Mouse (Mus musculus) C2C12 (cell line): ENCODE measurements around the gene Ttc39b. TPM values are rescaled to one million over a fixed set of nuclear protein-coding genes. Genes with fewer than 3 reads are reported as not detected.

ENCODE experiments used
- H3K27me3 ChIP-seq: one replicate; pipeline ENCODE4 v1.6.1; 2011; ENCODE audit not compliant: control insufficient read depth, insufficient read depth, insufficient read length
- H3K36me3 ChIP-seq: one replicate; pipeline ENCODE4 v1.6.1; 2011; ENCODE audit not compliant: control insufficient read depth, insufficient read depth
- H3K4me3 ChIP-seq: one replicate; pipeline ENCODE4 v1.5.1; 2011; ENCODE audit warnings: mild to moderate bottlenecking, control low read depth; ENCODE audit not compliant: poor library complexity, insufficient read depth, severe bottlenecking
- H3K79me2 ChIP-seq: one replicate; pipeline ENCODE4 v1.6.1; 2011; ENCODE audit not compliant: control insufficient read depth, insufficient read depth
- H3K79me3 ChIP-seq: one replicate; pipeline ENCODE4 v1.6.1; 2011; ENCODE audit warnings: low read depth, control low read depth
- H3ac ChIP-seq: one replicate; pipeline ENCODE3; 2011; ENCODE audit warnings: low read depth; ENCODE audit not compliant: control insufficient read depth, insufficient read length
- CEBPB ChIP-seq: IDR thresholded peaks from one replicate; pipeline ENCODE4 v1.6.1; 2011; ENCODE audit warnings: low read depth, mild to moderate bottlenecking, control low read depth, moderate library complexity
- CTCF ChIP-seq: IDR thresholded peaks from one replicate; pipeline ENCODE4 v1.5.1; 2011; ENCODE audit not compliant: control insufficient read depth, insufficient read depth, insufficient read length
- FOSL1 ChIP-seq: IDR thresholded peaks from one replicate; pipeline ENCODE4 v1.8.0; 2011; ENCODE audit warnings: mild to moderate bottlenecking, low read length; ENCODE audit not compliant: poor library complexity, insufficient read depth, severe bottlenecking
- MAX ChIP-seq: IDR thresholded peaks from one replicate; pipeline ENCODE4 v1.6.1; 2011; ENCODE audit warnings: mild to moderate bottlenecking, control low read depth
- MYOD1 ChIP-seq: IDR thresholded peaks from one replicate; pipeline ENCODE4 v1.6.1; 2011; ENCODE audit warnings: low read depth; ENCODE audit not compliant: control insufficient read depth, insufficient read length
- MYOG ChIP-seq: IDR thresholded peaks from one replicate; pipeline ENCODE4 v1.6.1; 2011; ENCODE audit not compliant: control insufficient read depth, insufficient read length; ENCODE audit errors: extremely low read depth
- USF1 ChIP-seq: IDR thresholded peaks from one replicate; pipeline ENCODE4 v1.6.1; 2011; ENCODE audit warnings: low read depth, mild to moderate bottlenecking, control low read depth, moderate library complexity
- polyA plus RNA-seq: library from polyadenylated mRNA; unstranded; fragments of >200 nt; fragmentation: generic; extraction: Trizol; gene quantifications from one replicate; pipeline ENCODE4 v1.2.1, GENCODE M21; 2012; ENCODE audit warnings: missing spikeins

Gene Ttc39b
- polyA plus RNA-seq, 1 experiment = 23.6 TPM

- Histone ChIP-seq H3K79me2 (peaks cover 88% of the 10 kb centered on the region), H3K4me3 (no peak overlapping the region), H3ac (no peak overlapping the region), H3K36me3 (peaks cover 15% of the 10 kb centered on the region), H3K79me3 (peaks cover 67% of the 10 kb centered on the region), H3K27me3 (no peaks in the 10 kb centered on the region)
- no peak for TF ChIP-seq USF1
- TF ChIP-seq MYOG = no peak
- no peak for TF ChIP-seq MAX
- no peak for TF ChIP-seq CEBPB
- TF ChIP-seq FOSL1 = no peak
- TF ChIP-seq CTCF = no peak
- TF ChIP-seq MYOD1 = no peak
Observed at GRCm38 (mm10) chr4:83307686-83308469, 16.2 kb downstream of the Ttc39b start.

DNA sequence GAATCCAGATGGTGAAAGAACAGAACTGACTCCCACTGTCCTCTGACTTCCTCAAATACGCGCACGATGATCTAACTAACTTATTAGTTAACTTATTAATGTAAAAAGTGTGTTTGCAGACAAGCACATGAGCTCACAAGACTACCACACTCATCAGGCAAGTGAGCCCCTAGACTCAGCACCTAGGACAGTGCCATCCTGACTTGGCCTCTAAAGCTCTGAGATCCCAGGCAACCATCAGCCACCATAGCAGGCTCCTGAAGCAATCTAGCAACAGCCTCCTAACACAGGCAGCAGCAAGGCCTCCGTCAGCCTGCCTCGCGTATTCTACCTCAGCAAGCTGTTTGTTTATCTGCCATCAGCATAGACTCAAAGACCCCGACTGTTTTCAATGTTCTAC, 17.2 kb downstream of the Ttc39b start:
- Histone ChIP-seq H3K4me3 (no peak overlapping the region), H3K79me3 (peaks cover 58% of the 10 kb centered on the region), H3K36me3 (peaks cover 7% of the 10 kb centered on the region), H3K79me2 (peaks cover 78% of the 10 kb centered on the region), H3K27me3 (no peaks in the 10 kb centered on the region), H3ac (no peak overlapping the region)
- TF ChIP-seq USF1 (no peak), CTCF (no peak), FOSL1 (no peak), CEBPB (no peak), MAX (no peak), MYOG (no peak), MYOD1 (no peak)

DNA sequence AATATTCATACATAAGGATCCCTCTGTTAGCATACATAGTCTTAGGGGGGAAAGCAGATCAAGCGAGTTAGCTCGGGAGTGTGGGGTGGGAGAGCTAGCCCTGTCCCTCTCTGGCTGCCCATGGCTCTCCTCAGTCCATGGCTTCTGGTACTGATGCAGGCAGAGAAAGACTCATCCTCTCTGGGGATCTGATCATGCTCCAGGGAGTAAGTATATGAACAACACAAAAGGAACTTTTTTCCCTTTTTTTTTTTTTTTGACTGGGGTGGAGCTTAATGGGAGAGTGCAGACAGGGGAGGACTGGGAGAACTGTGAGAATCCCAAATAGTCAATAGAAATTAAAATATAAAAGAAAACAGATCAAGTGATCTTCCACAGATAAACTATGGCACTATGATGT, 19.0 kb downstream of the Ttc39b start:
- Histone ChIP-seq H3K4me3 (no peak overlapping the region), H3K36me3 (peaks cover 7% of the 10 kb centered on the region), H3K27me3 (no peaks in the 10 kb centered on the region), H3ac (no peak overlapping the region), H3K79me2 (peaks cover 76% of the 10 kb centered on the region), H3K79me3 (peaks cover 49% of the 10 kb centered on the region)
- TF ChIP-seq MYOG = no peak
- TF ChIP-seq CEBPB = no peak
- no peak for TF ChIP-seq FOSL1
- TF ChIP-seq MYOD1 = no peak
- TF ChIP-seq USF1 = no peak
- no peak for TF ChIP-seq CTCF
- TF ChIP-seq MAX = no peak

DNA sequence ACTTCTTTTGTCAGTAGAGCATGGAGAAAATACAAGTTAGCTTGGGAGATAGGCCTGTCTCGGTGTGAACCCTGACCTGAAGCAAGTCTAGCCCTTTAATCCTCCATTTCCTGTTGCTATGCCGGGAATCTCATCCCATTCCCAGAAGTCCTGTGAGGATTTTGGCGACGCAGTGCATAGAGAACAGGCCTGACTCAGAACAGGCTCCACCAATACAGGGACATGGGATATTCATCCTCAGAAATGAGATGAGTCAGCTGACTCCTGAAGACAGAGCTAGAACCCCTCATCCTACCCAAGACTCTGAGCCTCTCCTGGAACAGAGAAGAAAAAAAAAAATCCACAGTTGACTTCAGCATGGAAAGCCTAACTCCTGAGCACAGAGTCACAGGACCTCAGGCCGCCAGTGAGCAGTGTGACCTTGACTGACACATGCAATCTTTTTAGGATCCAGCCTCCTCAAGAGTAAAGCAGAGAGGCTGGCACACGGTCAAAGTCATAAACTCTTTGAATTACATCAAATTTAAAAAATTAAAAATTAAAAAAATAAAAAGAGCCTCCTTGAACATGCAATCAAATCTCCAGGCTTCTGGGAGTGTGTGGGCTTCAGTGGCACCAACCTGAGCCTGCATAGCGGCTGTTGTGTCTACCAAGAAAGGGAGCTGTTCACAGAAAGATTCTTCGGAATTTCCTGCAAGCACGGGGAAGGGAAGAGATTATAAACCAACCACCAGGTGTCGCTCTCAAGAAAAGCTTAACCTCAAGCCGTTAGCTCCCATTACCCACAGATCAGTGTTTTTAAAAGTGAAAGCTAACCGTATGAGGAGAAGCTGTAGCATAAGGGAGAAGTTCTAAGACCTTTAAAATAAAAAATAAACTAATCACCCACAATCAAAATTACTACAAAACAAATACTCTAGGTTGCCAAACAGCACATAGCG, 20.9 kb downstream of the Ttc39b start:
- peaks cover 58% of the 10 kb centered on the region for H3K79me3 ChIP-seq
- peaks cover 4% of the 10 kb centered on the region for H3K36me3 ChIP-seq
- TF ChIP-seq USF1 (peak; percentile 60), CTCF (no peak), MAX (peak; percentile 10)
- H3K79me2 ChIP-seq = peaks cover 83% of the 10 kb centered on the region
- H3K27me3 ChIP-seq = no peaks in the 10 kb centered on the region
- H3K4me3 ChIP-seq = no peak overlapping the region
- H3ac ChIP-seq = peak overlapping the region; percentile 36

DNA sequence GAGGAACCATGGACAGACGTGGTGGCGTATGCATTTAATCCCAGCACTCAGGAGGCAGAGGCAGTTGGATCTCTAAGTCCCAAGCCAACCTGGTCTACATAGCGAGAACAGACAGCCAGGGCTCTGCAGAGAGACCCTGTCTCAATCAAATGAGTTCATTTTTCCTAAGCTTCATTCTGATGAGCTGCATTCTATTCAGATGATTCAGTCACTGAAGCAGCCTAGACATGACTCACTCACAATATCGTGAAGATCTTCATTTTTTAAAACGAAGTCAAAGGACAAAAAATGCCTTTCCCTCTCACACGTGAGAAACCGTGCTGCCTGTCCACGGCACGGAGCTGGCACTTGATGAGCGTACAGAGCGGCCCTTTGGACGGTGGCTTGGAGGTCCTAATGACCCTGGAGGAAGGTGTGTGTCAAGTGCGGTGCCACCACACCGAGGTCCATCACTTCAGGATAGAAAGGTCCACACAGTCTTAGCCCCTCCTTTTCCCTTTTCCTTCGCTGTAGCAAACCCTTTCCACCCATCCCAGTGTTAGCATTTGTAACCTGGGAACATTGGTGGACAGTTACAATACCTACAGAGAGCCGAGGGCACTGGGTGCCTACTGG, 21.8 kb downstream of the Ttc39b start:
- TF ChIP-seq MAX = peak; percentile 42
- TF ChIP-seq FOSL1 = peak; percentile 65
- TF ChIP-seq USF1 = no peak
- Histone ChIP-seq H3K79me2 (peaks cover 83% of the 10 kb centered on the region), H3K4me3 (no peak overlapping the region), H3K36me3 (peaks cover 5% of the 10 kb centered on the region), H3K79me3 (peaks cover 57% of the 10 kb centered on the region), H3ac (peak overlapping the region; percentile 44), H3K27me3 (no peaks in the 10 kb centered on the region)
